Mouse (Mus musculus) urinary bladder, postnatal 0 days (tissue): ENCODE measurements around the gene Shc1. TPM values are rescaled to one million over a fixed set of nuclear protein-coding genes. Genes with fewer than 3 reads are reported as not detected.

Experiments
- polyA plus RNA-seq: library from polyadenylated mRNA; unstranded; fragments of >200 nt; fragmentation: Nextera tagmentation; extraction: Ambion mirVana; gene quantifications from 2 replicates; pipeline ENCODE4 v1.2.1, GENCODE M21; 2015

Shc1 gene
- polyA plus RNA-seq = 75.2 and 77.8 TPM in 2 replicates

DNA sequence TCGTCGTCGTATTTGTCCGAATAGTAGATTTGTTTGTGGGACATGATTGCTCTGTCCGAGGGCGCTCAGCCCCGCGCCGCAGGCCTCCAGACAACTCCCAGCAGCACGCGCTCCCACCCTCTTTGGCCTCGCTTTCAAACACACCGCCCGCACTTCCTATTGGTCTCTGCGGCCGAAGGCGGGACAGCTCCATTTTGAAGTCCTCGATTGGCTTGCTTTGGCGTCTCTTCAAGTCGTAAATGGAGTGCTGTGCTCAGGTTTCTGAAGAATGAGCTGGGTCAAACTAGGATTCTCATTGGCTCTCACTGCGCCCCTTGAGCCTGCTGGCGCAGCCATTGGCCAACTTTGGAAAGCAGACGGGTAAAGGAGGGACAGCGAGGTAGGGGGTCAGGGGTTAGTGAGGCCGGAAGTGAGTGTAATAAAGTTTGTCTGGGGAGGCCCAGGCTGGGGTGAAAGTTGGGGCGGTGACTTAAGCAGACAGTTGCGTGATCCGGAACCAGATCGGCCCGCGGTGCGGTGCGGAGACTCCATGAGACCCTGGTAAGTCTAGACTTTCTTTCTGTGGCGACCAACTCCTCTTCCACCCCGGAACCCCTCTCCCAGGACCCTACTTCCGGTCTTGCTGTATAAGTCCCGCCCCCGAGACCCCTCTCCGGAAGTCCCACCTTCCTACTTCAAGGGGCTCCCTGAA, at the start of gene Shc1, which contains the start of gene Cks1b:
Gene Shc1, plus strand, starts transcription at position 274 of the 691 bp plus-strand sequence.
Gene Cks1b, minus strand, starts transcription at position 214 of the 691 bp plus-strand sequence.

GRCm38 (mm10) chr3:89394006-89394893, 24.0 kb upstream of the Shc1 start, which contains the start of gene Zbtb7b:
Gene Zbtb7b, minus strand, starts transcription at chr3:89394776.

GRCm38 (mm10) chr3:89402693-89403092, 15.6 kb upstream of the Shc1 start, which contains the start of gene Lenep:
Gene Lenep, minus strand, starts transcription at chr3:89402793.

DNA sequence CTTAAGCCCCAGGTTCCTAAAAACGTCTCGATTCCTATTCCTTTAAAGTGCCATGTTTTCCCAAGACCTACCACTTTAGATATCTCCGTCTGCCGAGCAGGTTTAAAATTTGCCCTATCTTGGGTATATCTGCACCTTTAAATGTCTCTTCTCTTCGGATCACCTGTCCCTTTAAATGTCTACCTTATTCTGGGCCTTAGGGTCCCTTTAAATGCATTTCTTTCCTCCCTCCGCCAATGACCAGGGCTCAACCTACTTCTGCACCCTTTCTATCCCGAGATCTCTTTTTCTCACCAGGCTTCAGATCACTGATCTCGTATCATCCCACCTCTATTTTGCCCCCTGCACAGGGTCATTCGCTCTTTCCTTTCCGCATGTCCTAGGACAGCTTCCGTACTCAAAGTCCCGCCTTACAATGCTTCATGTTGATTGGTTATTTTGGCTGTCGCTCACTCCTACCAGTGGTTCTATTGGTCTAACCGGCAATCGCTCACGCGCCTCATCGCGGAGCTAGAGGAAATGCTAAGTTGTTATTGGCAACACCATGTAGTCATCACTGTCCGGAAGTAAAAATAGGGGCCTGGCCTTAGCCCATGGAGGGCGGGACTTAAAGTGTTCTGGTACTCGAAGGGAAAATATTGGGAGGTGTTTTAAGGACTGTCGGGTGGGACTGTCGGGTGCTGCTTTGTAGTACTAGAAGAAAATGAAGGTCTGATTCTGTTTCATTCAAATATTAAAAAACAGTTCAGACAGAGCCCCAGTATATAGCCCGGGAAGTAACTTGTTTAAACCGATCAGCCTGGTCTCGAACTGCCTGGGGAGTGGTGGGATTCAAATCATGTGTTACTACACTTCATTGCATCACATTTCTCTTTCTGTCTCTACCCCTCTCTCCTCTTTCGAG, 6.5 kb upstream of the Shc1 start, which contains the start of gene Flad1:
Gene Flad1, minus strand, starts transcription at position 381 of the 904 bp plus-strand sequence.

DNA sequence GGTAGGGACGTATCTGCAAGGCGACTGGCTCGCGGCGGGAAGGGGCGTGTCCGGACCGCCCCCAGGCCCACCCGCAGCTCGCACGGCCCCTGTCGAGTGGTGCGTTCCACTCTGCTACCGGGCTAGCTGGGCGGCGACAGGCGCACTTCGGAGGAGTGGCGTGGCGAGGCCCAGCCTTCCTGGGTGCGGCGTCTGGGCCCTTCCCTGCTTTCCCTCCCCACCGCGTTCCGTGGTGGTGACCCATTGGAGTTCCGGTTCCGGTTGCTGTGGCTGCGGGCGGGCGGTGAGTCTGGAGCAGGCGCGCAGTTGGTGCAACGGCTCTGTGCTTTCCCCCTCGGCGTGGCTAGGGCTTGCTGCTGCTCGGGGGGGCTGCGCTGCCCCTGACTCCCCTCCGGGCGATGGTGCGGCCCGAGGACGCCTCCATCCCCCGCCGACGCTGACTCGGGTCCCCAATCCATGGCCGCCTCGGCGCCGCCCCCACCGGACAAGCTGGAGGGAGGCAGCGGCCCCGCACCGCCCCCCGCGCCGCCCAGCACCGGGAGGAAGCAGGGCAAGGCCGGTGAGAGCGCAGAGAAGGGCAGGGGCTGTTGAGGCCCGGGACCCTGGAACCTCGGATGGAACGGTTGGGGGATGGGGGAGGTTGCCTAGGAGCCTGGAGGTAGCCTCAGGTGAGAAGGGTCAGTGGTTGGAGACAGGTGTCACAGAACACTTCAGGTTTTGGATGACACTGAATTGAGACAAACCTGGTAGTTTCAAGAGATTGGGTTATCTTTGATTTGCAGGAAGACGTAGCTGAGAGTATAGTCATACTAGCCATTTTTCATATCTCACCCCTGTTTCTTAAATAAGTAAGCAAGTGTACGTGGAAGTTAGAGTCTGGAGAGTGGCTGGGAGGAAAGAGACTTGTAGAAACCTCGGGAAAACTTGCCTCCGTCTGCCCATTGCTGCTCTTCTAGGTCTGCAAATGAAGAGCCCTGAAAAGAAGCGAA, 12.2 kb downstream of the Shc1 start, which contains the start of gene Pygo2:
Gene Pygo2, plus strand, starts transcription at position 44 of the 989 bp plus-strand sequence.

DNA sequence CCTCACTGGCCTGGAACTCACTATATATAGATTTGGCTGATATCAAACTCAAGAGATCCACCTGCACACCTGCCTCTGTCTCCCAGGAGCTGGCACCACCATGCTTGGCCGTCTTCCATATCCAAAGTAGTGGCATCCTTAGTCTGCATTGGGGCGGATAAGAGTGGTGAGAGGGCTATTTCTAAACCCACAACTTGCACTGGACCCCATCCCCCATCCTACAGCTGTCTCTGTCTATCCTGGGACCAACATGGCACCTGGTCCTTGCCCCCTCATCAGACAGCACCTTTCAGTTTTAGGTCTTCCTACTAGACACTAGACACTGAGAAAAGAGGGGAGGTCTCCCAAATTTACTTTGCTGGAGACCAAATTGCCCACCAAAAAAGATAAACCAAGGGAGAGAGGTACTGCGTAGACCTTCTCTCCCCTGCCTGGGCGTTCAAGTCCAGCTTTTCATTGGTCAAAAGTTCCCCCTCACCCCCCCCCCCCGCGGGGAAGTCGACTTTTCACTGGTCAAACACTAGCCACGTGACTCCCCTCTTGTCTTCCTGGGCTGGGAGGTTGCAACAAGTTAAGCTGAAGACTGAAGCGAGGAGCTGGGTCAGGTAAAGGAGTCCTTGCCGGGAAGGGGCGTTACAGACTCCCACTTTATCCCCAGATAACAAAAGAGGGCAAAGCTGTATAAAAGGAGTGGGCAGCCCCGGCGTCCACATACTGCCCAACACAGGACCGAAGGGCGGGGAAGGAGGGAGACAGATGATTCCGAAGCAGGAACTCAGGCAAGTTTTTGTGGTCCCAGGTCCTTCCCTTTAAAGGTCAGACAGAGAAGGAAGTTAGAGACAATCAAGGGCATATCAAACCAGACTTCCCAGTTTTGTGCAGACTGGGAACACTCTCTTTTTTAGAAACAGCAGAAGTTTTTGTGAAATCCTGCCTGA, 18.2 kb downstream of the Shc1 start, which contains the start of gene Pbxip1:
Gene Pbxip1, plus strand, starts transcription at position 531 of the 938 bp plus-strand sequence.

DNA sequence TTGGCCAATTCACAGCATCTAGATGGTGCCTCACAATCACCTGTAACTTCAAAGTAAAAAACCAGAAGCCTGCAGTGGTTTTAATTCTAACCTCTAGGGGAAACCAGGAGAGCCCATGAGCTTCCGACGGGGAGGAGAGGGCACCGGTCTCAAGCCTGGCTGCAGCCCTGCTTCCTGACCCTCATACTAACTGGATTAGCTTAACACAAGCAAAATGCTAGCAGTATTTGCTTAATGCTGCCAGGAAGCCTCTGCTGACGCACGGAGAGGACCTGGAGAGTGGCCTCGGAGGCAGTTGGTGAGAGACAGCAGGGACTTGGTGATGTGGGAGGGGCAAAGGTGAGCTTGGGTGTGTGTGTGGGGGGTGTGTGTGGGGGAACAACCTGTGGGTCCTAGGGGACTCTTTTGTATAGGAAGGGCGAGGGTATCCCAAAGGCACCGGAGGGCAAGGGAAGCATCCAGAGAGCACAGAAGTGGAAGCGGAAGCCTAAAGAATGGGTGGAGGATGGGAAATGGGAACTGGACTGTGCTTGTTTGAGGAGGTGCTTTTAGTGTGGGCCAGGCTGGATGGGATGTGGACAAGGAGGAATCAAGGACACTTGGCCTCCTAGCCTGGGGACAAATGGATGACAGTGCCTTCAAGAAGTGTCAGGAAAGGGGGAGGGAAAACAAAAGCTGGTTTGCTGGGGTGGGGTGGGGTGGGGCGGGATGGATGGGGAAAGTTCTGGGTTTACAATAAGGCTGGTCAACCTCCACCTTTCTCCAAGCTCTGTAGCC, 36.3 kb downstream of the Shc1 start, which contains the start of gene Pmvk:
Gene Pmvk, plus strand, starts transcription at position 141 of the 777 bp plus-strand sequence.

Other genes with a start within 250 kb of the Shc1 start
- gene Scamp3, start 241.0 kb upstream of the Shc1 start, polyA plus RNA-seq = 63.2 and 67.5 TPM in 2 replicates
- gene Fam189b, start 235.3 kb upstream of the Shc1 start, polyA plus RNA-seq = 16.3 and 16.7 TPM in 2 replicates
- 35.9 and 40.6 TPM in 2 replicates for gene Gba, start 215.5 kb upstream of the Shc1 start, polyA plus RNA-seq
- gene Thbs3, start 203.3 kb upstream of the Shc1 start, polyA plus RNA-seq = 31.5 and 34.3 TPM in 2 replicates
- gene Mtx1, start 191.4 kb upstream of the Shc1 start, polyA plus RNA-seq = 130 and 133 TPM in 2 replicates
- 0.31 and 0.75 TPM in 2 replicates for gene Muc1, start 189.4 kb upstream of the Shc1 start, polyA plus RNA-seq
- gene Krtcap2, start 172.5 kb upstream of the Shc1 start, polyA plus RNA-seq = 245 and 269 TPM in 2 replicates
- gene Trim46, start 172.1 kb upstream of the Shc1 start, polyA plus RNA-seq = 0.50 and 0.73 TPM in 2 replicates
- gene Dpm3, start 159.1 kb upstream of the Shc1 start, polyA plus RNA-seq = 107 and 126 TPM in 2 replicates
- gene Slc50a1, start 147.9 kb upstream of the Shc1 start, polyA plus RNA-seq = 90.2 and 94.4 TPM in 2 replicates
- 19.8 and 20.1 TPM in 2 replicates for gene Efna1, start 137.3 kb upstream of the Shc1 start, polyA plus RNA-seq
- 5.3 and 6.5 TPM in 2 replicates for gene Efna3, start 95.5 kb upstream of the Shc1 start, polyA plus RNA-seq
- gene Efna4, start 80.4 kb upstream of the Shc1 start, polyA plus RNA-seq = 4.4 and 5.6 TPM in 2 replicates
- 60.9 and 72.6 TPM in 2 replicates for gene Adam15, start 68.4 kb upstream of the Shc1 start, polyA plus RNA-seq
- 0.07 and 0.08 TPM in 2 replicates for gene Dcst2, start 56.5 kb upstream of the Shc1 start, polyA plus RNA-seq
- gene Dcst1, start 53.2 kb upstream of the Shc1 start, polyA plus RNA-seq = 0.17 and 0.26 TPM in 2 replicates
- 4.1 and 4.6 TPM in 2 replicates for gene Zbtb7b, start 23.7 kb upstream of the Shc1 start, polyA plus RNA-seq
- not detected in 2 replicates for gene Lenep, start 15.7 kb upstream of the Shc1 start, polyA plus RNA-seq
- 20.6 and 21.0 TPM in 2 replicates for gene Flad1, start 6.6 kb upstream of the Shc1 start, polyA plus RNA-seq
- gene Cks1b, start 60 bp upstream of the Shc1 start, polyA plus RNA-seq = 146 and 176 TPM in 2 replicates
- gene Pygo2, start 11.8 kb downstream of the Shc1 start, polyA plus RNA-seq = 17.5 and 21.1 TPM in 2 replicates
- 171 and 191 TPM in 2 replicates for gene Pbxip1, start 18.3 kb downstream of the Shc1 start, polyA plus RNA-seq
- gene Pmvk, start 36.1 kb downstream of the Shc1 start, polyA plus RNA-seq = 40.4 and 51.5 TPM in 2 replicates
- 3.6 and 6.3 TPM in 2 replicates for gene Kcnn3, start 101.7 kb downstream of the Shc1 start, polyA plus RNA-seq